Mouse (Mus musculus): ENCODE measurements around the gene Ppm1l.

Gene Ppm1l

GRCm38 (mm10) chr3:69316391-69317195 lies at the start of gene Ppm1l:
TSS of gene Ppm1l (plus strand) at chr3:69316861.
- peak; percentile 84 to 89 for DNase-seq (ENCODE audit: low spot score in 2 of 2)

GRCm38 (mm10) chr3:69271812-69272211 lies 44.8 kb upstream of the Ppm1l start:
- DNase-seq (ENCODE audit: low spot score in 2 of 2): no peak

GRCm38 (mm10) chr3:69274018-69274663 lies 42.5 kb upstream of the Ppm1l start:
- no peak for DNase-seq (ENCODE audit: low spot score in 2 of 2)

- DNase-seq (ENCODE audit: low spot score in 2 of 2): no peak
Measured at GRCm38 (mm10) chr3:69274664-69275312, 41.9 kb upstream of the Ppm1l start.

- no peak for DNase-seq (ENCODE audit: low spot score in 2 of 2)
Measured at GRCm38 (mm10) chr3:69278648-69279047, 38.0 kb upstream of the Ppm1l start.

- DNase-seq (ENCODE audit: low spot score in 2 of 2): no peak
Measured at GRCm38 (mm10) chr3:69282406-69282805, 34.3 kb upstream of the Ppm1l start.

- no peak for DNase-seq (ENCODE audit: low spot score in 2 of 2)
Measured at GRCm38 (mm10) chr3:69283085-69283847, 33.4 kb upstream of the Ppm1l start.

GRCm38 (mm10) chr3:69289833-69290232 lies 26.8 kb upstream of the Ppm1l start:
- DNase-seq (ENCODE audit: low spot score in 2 of 2): no peak

GRCm38 (mm10) chr3:69290294-69290693 lies 26.4 kb upstream of the Ppm1l start:
- DNase-seq (ENCODE audit: low spot score in 2 of 2): peak in 1 of 2 experiments; percentile 3

GRCm38 (mm10) chr3:69290844-69291243 lies 25.8 kb upstream of the Ppm1l start:
- no peak for DNase-seq (ENCODE audit: low spot score in 2 of 2)

- no peak for DNase-seq (ENCODE audit: low spot score in 2 of 2)
Measured at GRCm38 (mm10) chr3:69292628-69293027, 24.0 kb upstream of the Ppm1l start.

- no peak for DNase-seq (ENCODE audit: low spot score in 2 of 2)
Measured at GRCm38 (mm10) chr3:69296270-69296669, 20.4 kb upstream of the Ppm1l start.

- DNase-seq (ENCODE audit: low spot score in 2 of 2): no peak
Measured at GRCm38 (mm10) chr3:69300121-69300520, 16.5 kb upstream of the Ppm1l start.

GRCm38 (mm10) chr3:69315810-69316390 lies 761 bp upstream of the Ppm1l start:
- DNase-seq (ENCODE audit: low spot score in 2 of 2): no peak

- DNase-seq (ENCODE audit: low spot score in 2 of 2): peak in 1 of 2 experiments; percentile 38
Measured at GRCm38 (mm10) chr3:69317251-69318125, 827 bp downstream of the Ppm1l start.

GRCm38 (mm10) chr3:69318131-69318951 lies 1.7 kb downstream of the Ppm1l start:
- peak; percentile 56 to 60 for DNase-seq (ENCODE audit: low spot score in 2 of 2)

- no peak for DNase-seq (ENCODE audit: low spot score in 2 of 2)
Measured at GRCm38 (mm10) chr3:69319061-69319720, 2.5 kb downstream of the Ppm1l start.

- no peak for DNase-seq (ENCODE audit: low spot score in 2 of 2)
Measured at GRCm38 (mm10) chr3:69323982-69324381, 7.3 kb downstream of the Ppm1l start.

GRCm38 (mm10) chr3:69329910-69330309 lies 13.2 kb downstream of the Ppm1l start:
- no peak for DNase-seq (ENCODE audit: low spot score in 2 of 2)
